Mouse (Mus musculus) heart, adult 8-10 months (tissue): ENCODE data around the gene Kndc1. TPM values are rescaled to one million over a fixed set of nuclear protein-coding genes. Genes with fewer than 3 reads are reported as not detected.

Source experiments
- DNase-seq: peaks from one replicate; pipeline ENCODE4 v3.0.0; 2022; ENCODE audit warnings: low spot score
- total RNA-seq, 4 experiments: library from RNA; stranded (reverse); gene quantifications; 2 replicates each; pipeline ENCODE4 v1.2.4; 2022

The Kndc1 gene
- total RNA-seq, 4 experiments from 2014 or later, result 0.06 TPM; not detected in 3

DNA sequence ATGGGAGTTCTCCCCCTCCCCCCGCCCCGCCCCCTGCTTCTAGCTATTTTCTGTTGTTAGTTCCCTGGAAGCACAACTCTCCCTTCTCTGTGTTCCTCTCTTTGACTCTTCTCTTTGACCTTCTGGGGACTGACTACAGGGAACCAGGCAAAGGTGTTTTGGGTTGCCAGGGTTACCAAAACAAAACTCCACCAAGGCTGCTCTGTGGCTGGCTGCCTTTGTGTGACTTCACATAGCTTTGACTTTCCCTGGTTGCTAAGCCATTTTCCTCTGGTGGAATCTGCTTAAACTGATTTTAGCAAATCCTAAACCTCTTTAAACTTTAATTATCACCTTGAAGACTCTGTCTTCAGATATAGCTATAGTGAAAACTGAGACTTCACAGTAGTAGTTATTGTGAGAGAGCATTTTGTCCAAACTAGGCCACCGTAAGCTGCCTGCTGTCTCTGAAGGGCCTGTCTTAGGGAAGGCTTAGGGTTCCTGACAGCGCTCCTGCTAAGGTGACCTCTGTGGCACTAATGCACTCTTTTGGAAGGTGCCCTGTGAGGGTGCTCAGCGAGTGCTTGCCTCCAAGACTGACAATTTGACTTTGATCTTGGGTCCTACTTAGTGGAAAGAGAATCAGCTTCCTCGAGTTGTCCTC lies 57.6 kb downstream of the Kndc1 start:
- DNase-seq, result no peak

DNA sequence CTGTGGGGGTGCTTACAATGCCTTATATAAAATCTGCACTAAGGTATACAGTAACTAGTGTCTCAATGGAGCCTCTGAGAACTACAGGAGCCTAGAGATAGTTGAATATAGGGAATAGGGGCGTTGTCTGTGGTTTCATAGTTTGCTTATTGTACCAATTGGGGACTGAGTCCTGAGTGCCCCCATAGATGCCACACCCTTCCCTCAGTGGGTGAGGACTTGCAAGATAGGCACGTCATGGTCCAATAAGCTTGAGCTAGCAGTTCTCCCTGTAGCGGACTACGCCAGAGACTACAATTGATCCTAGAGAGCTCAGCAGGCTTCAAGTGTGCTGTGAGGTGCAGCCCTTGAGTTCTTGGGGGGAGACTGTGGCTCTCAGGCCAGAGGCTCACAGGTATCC lies 61.0 kb downstream of the Kndc1 start:
- no peak for DNase-seq

DNA sequence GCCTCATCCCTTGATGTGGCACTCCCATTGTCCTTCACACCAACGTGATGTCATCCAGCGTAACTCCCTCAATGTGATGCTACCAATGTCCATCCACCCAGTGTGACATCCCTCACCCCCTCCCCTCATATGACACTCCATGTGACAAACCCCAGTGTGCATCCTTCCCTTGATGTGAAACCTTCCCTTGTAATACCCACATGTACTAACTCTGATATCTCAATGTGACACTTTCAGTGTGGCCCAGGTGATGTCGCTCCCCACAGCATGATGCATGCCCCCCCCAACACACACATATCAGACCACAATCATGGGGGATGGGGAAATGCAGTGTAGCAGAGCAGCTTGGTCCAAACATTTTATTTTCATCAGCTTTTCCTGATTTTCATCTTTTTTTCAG lies 62.2 kb downstream of the Kndc1 start:
- no peak for DNase-seq

DNA sequence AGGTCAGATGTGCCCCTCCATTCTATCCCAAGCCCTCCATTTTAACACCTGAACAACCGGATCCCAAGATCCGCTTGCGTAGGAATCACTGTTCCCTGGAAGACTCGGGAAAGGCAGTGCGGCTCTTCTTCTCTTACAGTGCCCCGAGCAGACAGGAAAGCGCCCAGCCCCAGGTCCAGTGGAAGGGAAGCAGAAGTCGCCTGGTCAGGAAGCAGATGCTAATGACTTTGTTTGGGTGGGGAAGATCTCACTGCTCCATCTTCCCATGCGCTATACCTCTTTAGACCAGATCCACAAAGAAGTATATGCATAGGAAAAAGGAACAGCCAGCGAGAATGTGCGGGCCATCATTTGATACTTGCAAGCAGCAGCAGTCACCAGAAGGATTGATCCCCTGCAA lies 62.9 kb downstream of the Kndc1 start:
- DNase-seq, result no peak

DNA sequence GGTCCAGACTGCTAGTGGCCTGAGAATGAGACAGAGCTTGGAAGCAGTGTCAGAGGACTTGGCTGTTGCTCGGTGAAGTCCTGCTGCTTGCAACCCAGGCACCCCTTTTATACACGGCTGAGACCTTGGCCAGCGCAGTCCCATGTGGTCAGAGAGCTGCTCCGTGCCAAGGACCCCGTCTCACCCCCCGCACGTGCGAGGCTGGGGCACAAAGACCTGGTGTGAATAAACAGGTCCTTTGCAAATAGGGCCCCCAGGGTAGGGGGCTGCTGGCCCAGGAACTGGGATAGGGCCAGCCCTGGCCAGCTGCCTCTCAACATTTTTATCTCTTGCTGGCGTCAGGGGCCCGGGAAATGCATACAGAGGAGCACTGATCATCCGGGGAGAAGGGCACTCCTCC lies 63.5 kb downstream of the Kndc1 start:
- no peak for DNase-seq

DNA sequence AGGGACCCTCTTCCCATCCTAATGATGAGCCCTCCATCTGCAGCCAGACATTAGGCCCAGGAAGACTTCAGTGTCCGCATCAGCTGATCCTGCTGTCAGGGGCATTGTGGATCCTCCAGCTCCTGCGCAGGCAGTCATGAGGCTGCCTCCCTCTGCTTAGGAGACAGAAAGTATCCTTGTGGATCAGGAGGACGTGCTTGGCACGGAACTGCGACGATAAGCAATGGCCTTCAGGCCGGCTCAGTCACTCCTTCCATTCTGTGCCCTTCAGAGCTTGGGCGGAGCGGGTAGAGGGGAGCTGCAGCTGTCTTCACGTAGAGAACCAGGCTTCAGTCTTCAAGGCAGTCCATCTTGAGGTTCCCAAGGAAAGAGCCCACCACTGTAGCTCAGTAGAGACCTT lies 66.6 kb downstream of the Kndc1 start:
- DNase-seq, result no peak

DNA sequence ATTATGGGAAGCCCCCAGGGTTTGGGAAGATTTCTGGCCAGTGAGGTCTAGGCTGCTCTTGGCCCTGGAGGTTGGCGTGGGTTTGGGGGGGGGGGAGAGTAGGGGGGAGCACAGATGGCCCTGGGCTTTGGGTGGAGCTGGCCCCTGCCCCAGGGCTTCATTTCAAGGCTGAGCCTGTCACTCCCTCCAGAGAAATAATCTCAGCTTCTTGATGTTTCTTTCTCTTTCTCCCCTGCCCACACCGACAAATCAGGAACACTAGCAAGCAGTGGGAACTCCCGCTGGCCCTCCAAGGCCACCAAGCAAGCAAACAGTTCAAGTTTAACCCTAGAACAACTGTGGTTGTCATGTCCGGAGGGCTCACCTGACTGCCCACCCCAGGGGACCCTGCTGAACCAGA lies 69.3 kb downstream of the Kndc1 start:
- DNase-seq, result no peak

DNA sequence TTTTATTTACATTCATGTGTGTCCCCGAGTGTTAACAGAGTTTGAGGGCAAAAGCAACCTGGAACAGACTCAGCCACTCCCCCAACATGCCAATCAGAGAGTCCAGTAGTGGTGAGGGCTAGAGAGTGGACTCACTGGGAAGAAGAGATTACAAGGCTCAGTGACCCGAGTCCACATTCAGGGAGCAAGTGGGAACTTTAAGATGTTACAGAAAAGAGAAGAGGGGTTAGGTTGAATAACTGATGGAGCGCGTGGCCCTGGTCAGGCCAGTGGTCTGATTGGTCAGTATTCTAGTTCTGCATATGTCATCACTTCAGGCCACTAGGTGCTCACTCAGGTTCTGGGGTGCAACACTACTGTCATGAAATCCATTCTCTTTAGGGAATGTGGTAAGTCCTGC lies 72.7 kb downstream of the Kndc1 start:
- DNase-seq, result no peak

DNA sequence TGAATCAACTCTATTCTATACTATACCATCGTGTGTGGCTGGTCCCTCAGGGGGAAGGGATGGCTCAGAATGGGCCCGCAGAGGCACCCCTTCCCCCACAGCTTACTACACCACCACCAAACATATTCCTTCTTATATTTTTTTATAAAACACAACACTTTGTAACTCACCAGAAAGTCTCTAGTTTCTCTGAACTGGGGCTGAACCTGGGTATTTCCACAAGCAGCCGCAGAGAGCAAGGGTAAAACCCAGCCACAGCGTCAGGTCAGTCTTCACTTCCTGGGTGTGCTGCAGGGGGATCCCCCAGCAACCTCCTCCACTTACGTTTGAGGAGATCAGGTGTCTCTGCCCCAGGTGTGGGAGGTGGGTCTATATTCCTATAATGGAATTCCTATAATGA lies 73.9 kb downstream of the Kndc1 start:
- DNase-seq, result no peak

DNA sequence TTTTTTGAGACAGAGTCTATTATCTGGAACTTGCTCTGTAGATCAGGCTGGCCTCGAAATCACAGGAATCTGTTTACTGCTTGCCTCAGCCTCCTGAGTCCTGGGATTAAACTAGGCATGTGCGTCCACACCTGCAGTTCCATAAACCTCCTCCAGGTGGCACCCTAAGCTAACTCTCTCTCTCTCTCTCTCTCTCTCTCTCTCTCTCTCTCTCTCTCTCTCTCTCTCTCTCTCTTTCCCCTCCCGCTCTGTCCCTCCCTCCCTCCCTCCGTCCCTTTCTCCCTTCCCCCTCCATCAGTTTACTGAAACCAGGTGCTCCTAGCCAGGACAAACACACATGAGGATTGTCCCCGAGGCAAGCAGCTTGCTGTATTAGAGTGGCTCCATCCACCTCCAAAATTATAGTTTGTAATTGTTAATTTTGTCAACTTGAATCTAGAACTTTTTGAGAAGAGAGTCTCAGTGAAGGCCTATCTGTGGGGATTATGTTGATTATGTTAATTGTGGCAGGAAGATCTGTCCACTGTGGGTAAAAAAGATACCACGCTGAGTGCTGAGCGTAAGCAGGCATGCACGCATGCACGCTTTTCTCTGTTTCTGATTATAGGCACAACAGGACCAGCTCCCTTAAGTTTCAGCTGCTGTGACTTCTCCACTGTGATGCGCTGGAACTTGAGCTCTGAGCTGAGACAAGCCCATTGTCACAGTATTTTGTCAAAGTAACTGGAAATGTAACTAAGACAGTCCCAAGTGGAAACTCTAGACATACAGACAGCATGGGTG lies 75.0 kb downstream of the Kndc1 start:
- DNase-seq, result peak; percentile 74

DNA sequence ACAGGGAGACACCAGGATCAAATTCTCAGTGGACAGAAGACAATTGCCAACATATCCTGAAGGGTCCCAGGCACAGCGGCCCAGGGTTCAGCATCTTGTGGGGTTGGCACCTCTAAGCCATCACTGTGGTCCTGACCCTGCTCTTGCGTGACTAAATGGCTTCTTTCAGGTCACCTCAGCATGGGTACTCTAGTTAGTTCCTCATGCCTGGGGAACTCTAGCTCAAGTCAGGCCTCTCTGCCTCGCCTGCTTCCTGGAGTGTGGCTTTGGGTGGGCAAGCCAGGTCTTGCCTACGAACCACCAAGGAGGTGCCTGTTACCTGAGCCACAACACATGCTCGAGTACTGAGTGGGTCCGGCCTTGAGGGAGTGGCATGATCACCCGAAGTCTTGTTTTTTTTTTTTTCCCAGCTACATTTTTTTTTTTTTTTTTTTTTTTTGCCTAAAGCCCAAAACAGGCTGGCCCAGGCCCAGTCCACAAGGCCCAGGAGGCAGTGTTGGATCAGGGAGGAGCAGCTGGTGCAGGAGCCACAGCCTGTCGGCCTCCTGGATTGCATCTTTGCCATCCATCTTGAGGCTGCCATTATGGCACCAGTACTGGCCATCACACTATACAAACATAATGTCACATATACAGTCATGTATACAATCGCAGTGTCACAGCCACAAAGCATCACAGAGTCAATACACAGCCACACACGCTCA lies 75.9 kb downstream of the Kndc1 start:
- no peak for DNase-seq

DNA sequence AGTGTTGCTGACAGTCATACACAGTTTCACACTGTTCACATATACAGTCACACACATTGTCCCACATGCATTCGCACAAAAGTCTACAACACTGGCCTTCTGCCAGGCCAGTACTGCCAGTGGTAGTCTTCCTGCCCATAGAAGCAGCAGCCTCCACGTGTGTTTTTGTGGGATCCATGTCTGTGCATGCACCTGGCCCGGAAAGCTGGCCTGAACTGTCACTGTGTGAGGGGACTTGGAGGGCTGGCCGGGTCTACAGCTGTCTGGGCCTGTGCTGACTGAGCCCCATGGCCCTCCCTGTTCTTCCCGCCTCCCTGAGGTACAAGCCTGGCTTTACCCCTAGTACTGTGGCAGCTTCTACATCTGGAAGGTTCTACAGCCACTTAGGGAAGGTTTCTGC lies 76.5 kb downstream of the Kndc1 start:
- no peak for DNase-seq

DNA sequence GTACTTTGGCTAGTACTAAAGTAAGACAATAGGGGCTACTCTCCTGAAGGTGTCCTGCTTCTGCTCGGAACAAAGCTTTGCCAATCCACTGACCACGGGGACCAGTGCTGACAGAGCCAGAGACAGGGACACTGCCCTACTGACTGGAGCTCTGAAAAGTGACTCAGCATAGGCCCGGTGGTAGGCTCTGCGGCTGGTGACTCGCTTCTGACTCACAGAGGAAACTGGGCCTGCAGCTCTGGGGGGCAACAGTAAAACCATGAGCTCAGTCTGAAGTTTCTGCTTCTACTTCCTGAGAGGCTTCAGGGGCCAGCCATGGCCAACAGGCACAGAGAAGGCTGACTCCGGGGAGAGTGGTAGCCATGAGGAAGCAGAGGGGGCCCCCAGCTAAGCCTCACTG lies 76.9 kb downstream of the Kndc1 start:
- DNase-seq, result no peak

DNA sequence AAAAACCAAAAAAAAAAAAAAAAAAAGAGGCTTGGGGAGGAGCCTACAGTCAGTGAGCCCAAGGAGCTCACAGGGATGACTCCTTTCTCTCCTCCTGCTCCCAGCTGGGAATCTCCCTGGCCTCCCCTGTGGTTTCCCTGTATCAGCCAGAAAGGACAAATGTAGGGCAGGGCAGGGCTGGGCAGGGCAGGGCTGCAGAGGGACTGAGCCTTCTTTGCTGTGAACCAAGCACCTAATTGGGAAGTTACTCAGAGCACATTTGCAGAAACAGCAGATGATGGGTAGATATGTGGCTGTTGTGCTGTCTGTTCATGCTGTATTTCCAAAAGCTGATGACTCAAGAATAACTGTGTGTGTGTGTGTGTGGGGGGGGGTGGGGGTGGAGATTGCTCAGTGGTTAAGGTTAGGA lies 78.4 kb downstream of the Kndc1 start:
- DNase-seq, result no peak

DNA sequence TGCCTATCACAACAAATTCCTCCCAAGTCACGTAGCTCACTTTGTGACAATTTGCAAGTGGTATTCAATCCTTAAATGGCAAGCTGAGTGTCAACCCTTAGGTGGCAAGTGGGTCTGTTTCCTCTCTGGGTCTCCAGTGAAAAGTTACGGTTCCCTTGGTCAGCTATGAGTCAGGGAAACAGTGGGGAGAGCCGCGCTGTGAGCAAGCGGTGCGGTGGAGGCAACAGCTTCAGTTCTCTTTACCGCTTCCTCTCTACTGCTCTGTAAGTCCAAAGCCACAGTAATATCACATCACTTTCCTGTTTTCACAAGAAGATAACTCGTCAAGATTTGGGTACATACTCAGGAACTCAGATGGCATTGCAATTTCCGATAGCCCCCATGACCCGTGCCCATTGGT lies 79.8 kb downstream of the Kndc1 start:
- DNase-seq, result no peak

DNA sequence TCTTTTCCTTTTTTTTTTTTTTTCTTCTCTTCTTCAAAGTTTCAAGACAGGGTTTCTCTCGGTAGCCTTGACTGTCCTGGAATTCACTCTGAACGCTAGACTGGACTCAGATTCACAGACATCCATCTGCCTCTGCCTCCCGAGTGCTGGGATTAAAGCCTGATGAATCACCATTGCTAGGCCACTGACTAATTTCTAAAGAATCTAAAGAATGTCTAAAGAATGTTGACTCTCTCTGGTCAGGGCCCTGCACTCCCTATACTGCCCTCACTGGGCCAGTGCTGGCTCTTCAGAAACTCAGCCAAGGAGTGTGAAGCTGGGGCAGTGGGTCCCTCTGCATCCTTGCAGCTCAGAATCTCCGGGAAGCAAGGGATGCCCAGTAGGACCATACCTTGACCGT lies 81.0 kb downstream of the Kndc1 start:
- no peak for DNase-seq

DNA sequence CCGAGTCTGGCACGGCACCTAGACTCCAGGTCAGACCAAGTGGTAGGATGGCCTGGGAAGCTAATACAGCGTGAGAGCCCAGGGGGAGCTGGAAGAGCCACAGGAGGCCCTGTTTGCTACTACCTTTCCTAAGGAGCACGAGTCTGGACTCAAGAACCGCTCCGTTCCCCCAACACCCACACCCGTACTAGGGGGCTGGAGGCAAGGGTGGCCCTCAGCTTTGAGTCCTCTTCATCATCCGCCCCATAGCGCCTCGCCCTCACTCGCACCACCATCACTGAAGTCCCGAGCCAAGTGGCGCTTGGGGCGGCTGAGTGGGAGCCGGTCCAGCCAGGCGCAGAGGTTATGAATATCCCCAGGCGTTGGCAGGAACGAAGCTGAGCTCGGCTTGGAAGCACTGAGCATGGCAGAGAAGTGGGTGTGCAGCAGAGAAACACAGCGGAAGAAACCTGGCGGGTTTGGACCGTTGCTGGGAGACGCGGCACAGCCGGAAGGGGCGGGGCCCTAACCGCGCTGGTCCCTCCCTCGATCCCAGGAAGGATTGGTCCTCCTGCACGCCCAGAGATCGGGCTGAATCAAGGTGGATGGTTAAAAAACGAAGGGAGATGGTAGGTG lies 83.9 kb downstream of the Kndc1 start, which contains the start of gene 6430531B16Rik:
Gene 6430531B16Rik, minus strand, starts transcription at position 478 of the 615 bp plus-strand sequence.
- peak; percentile 69 for DNase-seq

DNA sequence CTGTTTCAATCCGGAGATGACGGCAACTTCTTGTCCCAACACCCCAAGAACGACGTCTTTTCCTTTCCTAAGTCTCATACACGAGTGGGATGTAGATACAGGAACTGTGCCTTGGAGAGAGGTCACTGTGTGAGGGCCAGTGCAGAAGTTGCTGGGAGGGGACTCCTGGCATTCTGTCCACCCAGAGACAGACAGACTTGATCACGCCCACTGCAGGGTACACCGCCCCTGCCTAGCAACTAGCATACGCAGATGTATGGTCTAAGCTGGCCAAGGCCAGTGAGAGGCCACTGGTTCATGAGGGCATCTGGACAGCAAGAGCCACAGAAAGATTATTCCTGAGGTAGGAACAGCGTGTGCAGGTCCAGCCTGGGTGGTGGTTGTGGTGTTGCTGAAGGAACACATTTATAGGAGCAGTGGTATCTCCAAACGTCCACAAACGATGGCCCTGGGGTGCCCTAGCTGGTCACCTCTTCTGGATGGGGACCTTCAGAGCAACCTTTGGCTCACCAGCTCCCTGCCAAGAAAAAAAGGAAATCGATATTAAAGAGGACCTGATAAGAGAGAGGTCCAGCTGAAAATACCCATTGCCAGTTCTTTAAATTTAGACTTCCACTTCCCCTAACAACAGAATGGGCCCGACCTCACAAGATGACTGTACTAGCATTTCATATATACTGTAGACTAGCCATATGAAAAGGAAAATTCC lies 84.7 kb downstream of the Kndc1 start:
- DNase-seq, result no peak

DNA sequence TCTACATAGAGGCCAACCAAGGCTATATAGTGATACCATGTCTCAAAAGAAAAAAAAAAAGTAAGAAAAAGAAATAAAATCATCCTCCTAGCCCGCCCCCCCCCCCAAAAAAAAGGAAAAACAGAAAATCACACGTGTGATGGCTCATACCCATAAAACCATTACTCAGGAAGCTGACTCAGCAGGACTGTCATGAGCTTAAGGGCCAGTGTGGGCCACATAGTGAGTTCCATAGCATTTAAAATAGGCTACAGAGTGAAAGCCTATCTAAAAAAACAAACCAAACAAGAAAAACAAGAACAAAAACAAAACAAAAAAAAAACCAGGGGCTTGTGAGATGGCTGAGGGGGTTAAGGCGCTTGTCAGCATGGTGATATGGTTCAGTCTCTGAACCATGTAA lies 86.3 kb downstream of the Kndc1 start:
- no peak for DNase-seq

DNA sequence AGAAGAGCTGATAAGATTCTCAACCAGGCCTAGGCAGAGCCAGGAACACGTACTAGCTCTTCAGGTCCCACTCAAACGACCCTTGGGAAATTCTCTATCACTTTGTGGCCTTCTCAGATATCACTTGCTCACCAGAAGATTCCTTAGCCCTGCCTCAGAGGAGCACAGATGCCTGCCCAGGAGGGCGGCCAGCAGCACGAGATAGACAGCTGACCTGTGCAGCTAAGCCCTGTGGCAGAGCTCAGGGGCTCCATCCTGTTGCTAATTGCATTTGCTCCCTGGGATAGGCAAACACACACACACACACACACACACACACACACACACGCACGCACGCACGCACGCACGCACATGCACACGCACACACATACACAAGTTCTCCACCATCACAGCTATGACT lies 87.6 kb downstream of the Kndc1 start:
- DNase-seq, result no peak

DNA sequence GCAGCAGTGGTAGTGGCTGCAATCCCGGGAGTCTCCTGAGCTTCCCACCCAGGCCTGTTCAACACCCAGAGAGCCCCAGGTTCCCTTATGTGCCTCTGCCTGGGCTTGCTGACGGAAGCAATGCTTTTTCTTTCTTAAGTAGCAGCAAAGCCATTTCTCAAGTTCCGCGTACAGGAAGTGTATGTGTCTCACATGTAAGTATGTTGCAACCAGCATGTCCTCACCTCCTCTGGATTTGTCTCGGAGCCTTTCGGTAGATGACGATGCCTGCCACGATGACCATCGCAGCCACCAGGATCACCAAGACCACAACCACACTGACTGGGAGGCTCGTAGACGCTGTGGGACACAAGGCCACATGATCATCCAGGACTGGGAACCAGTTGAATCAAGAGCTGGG lies 90.0 kb downstream of the Kndc1 start:
- no peak for DNase-seq

DNA sequence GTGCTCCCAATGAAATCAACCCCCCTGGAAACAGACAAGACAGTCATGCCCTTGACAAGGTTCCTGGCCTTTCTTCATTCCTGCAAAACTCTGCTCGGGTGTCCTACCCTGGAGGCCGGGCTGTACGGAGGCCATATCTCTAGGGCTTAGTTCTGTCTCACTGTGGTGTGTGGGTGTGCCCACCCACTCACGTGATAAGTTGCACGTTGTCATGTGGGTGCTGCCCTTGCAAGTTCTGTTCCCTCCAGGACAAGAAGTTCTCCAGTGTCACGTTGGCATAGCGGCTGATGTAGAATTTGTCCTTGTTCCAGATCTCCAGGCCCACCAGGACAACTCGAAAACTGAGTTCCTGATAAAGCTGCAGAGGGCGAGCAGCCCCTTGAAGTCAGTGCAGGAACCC lies 93.8 kb downstream of the Kndc1 start:
- no peak for DNase-seq
